Mouse (Mus musculus) heart, adult 9 months (tissue): Measurements from ENCODE around the gene Tst.
A peak's percentile ranks its signal among the peaks of the same experiment; 100 is the strongest.

ENCODE experiments used
- DNase-seq, 2 experiments: peaks; one replicate each; pipeline ENCODE4 v3.0.0; 2022; ENCODE audit warnings: low spot score in 2 of 2

Tst gene

GRCm38 (mm10) chr15:78429871-78430622, 24.3 kb upstream of the Tst start:
- peak; percentile 52 to 67 for DNase-seq

DNA sequence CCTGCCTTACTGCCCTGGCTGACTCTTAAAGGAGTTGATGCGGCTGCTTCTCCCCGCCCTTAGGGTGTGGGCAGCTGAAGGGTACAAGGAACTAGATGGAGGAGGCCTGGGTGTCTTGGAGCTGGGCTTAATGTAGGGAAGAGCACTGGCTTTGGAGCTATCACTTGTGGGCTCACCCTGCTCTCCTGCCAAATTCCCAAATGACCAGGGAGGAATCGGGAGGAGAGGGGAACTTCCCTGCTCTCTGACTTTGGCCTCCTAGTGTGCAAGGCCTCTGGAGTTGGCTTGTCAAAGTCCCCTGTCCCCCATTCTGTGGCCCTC, 23.4 kb upstream of the Tst start:
- DNase-seq, result no peak

DNA sequence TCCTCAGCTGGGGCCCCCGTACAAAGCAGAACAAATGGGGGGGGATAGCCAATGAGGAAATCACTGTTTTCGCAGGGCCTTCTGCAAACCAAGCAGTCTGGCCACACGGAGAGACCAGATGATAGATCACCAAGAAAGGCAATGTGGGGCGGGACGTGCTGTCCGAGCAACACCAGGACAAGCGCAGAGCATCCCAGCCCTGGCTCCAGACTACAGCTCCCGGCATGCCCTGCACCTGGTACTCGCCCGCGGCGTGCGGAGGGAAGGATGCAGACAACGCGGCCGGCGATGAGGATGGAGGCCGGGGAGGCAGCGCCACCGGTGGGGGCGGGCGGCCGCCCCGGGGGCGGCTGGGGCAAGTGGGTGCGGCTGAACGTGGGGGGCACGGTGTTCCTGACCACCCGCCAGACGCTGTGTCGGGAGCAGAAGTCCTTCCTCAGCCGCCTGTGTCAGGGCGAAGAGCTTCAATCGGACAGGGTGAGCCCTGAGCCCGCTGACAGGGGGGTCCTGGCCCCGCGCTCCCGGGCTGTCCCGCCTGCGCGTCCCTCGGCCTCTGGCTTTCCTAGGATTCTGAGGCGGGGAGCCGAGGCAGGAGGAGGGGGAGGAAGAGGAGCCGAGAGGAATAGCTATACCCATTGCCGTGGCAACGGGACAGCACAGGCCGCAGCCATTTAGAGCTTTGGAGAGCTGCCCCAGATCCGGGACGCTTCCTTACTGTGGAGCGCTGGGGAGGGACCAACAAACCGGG, 22.9 kb upstream of the Tst start, which contains the start of gene Kctd17:
Gene Kctd17 (plus strand): TSS at position 174 of the 748 bp plus-strand sequence.
- peak; percentile 73 to 79 for DNase-seq

DNA sequence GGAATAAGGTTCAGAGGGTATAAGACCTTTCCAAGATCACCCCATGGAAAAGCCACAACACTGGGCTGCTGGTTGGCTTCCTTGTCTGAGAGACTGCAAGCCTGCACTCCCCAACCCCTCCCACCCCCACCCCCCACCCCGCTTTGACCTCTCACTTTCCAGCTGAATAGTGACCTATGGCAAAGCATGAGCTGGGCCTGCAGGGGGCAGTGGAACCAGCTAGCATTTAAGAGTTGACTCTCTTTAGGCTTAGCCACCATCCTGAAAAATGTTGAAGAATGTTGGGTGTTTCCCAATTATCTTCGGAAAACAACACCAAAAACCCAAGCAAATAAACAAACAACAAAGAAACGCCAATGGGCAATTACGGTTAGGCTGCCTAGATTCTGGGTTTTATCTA, 19.5 kb upstream of the Tst start:
- DNase-seq, result no peak

DNA sequence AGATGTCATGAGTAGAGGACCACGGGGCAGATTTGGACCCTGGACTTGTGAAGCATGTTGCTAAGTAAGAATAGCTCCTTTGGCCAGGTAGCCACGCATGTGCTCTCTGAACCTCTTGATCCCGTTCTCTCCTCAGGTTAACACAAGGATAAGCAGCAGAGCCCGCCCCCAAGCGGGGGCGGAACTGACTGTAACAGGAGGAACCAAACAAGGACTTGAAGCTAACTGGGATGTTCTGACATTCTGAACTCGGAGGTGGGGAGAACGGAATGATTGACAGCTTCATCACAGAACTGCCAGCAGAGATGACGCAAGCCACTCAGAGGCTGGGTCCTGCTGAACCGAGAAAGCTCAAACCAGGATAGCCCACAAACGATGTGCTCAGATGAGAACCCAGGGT, 18.8 kb upstream of the Tst start:
- DNase-seq, result no peak

DNA sequence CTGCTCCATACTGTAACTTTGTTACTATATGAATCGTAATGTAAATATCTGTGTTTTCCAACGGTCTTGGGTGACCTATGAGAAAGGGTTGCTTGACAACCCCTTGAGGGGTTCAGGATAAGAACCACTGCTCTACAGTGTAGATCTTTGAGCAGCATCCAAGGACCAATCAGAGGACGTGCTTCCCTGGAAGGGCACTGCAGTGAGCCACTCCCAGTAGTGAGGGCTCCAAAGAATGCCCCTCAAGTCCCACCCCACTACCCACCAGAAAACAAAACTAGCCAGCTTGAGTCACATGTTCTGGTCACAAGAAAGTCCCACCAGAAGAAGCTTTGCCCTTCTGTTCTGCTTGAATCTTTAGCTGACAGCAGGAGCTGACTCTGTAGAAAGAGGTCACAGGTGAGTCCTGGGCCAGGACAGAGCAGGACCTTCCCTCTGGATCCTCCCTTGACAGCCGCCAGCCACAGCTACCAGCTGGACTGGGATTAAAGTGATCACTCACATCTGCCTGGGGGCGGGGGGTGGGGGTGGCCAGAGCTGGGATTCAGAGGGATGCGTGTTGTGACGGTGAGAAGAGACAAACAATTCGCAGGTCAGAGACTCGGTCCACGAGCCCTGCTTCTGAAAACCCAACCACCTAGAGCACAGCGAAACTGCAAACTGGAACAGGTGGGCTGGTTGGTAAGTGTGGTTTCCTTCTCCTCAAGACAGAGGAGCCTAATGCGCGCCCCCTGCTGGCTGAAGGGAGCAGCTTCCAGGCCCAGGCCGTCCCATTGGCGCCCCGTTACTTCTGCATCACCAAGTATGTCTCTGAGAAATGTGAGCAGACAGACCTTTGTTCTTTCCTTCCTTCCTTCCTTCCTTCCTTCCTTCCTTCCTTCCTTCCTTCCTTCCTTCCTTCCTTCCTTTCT, 16.6 kb upstream of the Tst start:
- DNase-seq, result peak in 1 of 2 experiments; percentile 66

- no peak for DNase-seq
Measured at GRCm38 (mm10) chr15:78420395-78420794, 14.7 kb upstream of the Tst start.

DNA sequence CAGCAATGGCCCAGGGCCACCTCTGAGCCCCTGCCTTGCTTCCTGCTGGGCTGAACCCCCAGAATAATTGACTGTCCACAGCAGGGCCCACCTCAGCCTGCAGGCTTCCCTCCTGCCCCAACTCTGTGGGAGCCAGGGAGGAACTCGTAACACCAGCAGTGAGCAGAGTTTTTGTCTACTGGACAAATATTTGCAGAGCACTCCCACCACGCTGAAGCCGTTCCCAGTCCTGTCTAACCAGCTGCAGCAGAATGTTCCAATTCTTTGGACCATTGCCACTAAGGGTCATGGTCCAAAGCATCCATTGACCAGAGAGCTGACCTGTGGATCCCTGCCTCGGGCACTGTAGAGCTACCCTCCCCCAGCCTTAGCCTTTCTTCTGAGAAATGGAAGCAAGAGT, 11.2 kb upstream of the Tst start:
- no peak for DNase-seq

DNA sequence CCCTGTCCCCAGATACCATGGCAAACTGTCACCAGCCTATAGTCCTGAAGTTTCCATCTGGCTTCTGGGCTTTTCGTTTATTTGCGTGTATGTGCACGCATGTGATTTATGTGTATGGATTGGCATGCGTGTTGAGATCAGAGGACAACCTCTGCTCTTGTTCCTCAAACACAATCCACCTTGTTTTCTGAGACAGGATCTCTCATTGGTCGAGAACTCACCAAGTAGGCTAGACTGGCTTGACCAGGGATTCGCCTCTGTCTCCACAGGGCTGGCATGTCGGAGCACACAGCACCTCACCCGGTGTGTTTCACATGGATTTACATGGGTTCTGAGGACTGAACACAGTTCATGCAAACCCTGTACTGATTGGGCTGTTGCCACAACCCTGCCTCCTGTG, 8.4 kb upstream of the Tst start:
- no peak for DNase-seq

- DNase-seq, result no peak
Measured at GRCm38 (mm10) chr15:78413719-78414117, 8.0 kb upstream of the Tst start.

GRCm38 (mm10) chr15:78413083-78413718, 7.5 kb upstream of the Tst start:
- DNase-seq, result no peak

DNA sequence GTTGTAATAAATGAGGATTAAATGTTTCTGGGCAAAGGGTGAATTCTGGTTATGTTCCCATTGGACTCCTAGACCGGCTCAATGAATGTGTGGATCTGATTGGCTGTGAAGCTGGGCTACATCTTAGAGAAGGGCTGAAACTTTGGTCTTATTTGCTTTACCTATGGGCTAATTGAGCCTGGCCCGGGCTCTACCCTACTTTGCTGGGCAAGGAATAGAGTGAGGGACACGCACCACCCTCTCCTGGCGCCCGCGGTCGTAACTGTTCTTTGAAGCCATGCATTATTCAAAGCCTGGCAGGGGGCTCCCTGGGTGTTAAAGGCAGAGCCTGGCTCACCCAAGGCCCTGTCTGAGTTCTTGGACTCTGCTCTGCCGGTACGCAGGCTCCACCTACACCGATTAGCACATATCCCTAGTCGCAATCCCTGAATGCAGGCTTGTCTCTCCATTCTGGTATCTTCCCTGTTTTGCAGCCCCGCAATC, 3.9 kb upstream of the Tst start:
- no peak for DNase-seq

DNA sequence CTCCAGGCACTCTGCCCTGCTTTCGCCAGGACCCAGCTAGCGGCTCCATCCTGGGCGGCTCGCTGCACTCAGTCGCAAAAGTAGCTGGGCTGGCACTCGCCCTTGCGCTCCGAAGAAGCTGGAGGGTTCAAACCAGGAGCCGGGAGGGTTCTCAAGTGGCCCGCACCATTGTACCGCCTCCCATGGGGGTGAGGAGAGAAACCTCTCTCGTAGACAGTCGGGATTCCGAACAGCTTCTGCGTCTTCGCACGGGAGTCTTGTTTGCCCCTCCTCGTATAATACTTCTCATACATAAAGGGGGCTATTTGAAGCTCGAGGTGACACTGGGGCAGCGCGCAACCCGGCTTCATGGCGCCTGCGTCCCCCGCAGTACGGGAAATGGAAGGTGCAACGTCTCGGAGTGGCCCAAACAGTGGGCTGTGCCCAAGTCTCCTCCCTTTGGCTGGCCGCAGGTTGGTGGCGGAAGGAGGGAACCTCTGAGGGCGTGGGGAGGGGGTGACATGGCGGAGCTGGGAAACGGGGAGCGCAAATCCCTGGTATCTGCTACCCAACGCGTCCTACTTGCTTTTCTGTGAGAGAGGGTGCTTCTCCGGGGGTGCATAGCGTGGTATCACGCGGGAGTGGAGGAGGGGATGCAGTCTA, 707 bp upstream of the Tst start, which contains the start of gene Mpst:
Gene Mpst (plus strand): TSS at position 124 of the 642 bp plus-strand sequence.
- DNase-seq, result peak; percentile 91 to 93

GRCm38 (mm10) chr15:78405098-78405497, 609 bp downstream of the Tst start:
- no peak for DNase-seq

- peak in 1 of 2 experiments; percentile 52 for DNase-seq
Measured at GRCm38 (mm10) chr15:78403896-78404295, 1.8 kb downstream of the Tst start.

- no peak for DNase-seq
Measured at GRCm38 (mm10) chr15:78403301-78403741, 2.4 kb downstream of the Tst start.

GRCm38 (mm10) chr15:78402423-78402822, 3.3 kb downstream of the Tst start:
- DNase-seq, result peak in 1 of 2 experiments; percentile 21

DNA sequence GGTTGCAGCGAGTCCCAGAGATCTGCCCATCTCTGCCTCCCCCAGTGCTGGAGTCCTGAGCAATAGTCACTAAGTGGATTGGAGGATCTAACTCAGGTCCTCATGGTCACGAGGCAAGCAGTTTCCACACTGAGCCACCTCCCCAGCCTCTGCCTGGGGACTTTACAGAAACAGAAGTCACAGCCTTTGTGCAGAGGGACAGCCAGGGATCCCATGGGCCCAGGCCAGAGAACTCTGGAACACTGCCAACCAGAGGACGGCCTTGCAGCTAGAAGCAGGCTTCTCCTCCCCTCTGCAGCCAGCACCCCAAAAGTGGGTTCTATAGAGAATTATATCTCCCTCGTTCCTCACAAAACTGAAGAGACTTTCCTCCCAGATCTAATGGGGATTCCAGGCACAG, 3.8 kb downstream of the Tst start:
- peak; percentile 81 to 83 for DNase-seq

GRCm38 (mm10) chr15:78401345-78401744, 4.4 kb downstream of the Tst start:
- DNase-seq, result peak in 1 of 2 experiments; percentile 50

DNA sequence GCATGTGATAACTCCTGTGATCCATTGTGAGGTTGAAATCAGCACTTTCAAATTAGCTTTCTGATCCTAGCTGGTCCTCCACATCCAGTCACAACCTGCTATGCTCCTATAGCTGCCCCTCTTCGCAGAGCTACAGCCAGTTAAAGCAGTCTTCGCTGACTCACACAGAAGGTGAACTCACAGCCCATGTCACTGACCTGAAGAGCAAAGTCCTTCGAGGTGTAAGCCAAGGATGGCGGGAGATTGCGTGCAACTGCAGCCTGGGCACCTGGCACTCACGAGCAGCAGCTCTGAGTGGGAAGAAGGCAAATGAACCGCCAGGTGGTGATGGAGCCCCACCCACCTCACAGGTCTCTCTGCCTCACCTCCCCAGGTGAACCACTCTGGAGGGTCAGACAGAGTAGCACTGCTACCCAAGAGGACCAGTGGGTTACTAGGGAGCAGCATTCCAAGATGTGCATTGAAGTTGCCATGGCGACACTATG, 10.2 kb downstream of the Tst start, which contains the start of gene Tex33:
Gene Tex33 (minus strand): TSS at position 435 of the 485 bp plus-strand sequence.
- no peak for DNase-seq

- no peak for DNase-seq
Measured at GRCm38 (mm10) chr15:78390855-78391254, 14.9 kb downstream of the Tst start.
